Mouse (Mus musculus) forebrain, embryonic 12.5 days (tissue): ENCODE results near the gene Cd300lg. TPM values are rescaled to one million over a fixed set of nuclear protein-coding genes. Genes with fewer than 3 reads are reported as not detected.

Experiments
- ATAC-seq: fragments of 200-750 bp; cut with Nextera tagmentation; 2 replicates; pipeline ENCODE4 v1.8.0; 2017; ENCODE audit warnings: moderate TSS enrichment; ENCODE audit not compliant: low FRiP score
- H3K27ac ChIP-seq: fragments of 300-500 bp; sonication (generic); 2 replicates; pipeline ENCODE4 v1.5.1; 2016; ENCODE audit warnings: mild to moderate bottlenecking
- H3K27me3 ChIP-seq: fragments of 300-500 bp; sonication (generic); 2 replicates; pipeline ENCODE4 v1.6.1; 2016; ENCODE audit warnings: mild to moderate bottlenecking
- H3K36me3 ChIP-seq: fragments of 300-500 bp; sonication (generic); replicated peaks from 2 replicates; pipeline ENCODE4 v1.6.1; 2016; ENCODE audit warnings: mild to moderate bottlenecking
- H3K4me1 ChIP-seq: fragments of 300-500 bp; sonication (generic); 2 replicates; pipeline ENCODE4 v1.6.1; 2016
- H3K4me2 ChIP-seq: fragments of 300-500 bp; sonication (generic); 2 replicates; pipeline ENCODE4 v1.6.1; 2016; ENCODE audit warnings: mild to moderate bottlenecking, moderate library complexity
- H3K4me3 ChIP-seq: fragments of 300-500 bp; sonication (generic); replicated peaks from 2 replicates; pipeline ENCODE4 v1.5.1; 2016; ENCODE audit warnings: mild to moderate bottlenecking
- H3K9ac ChIP-seq: fragments of 300-500 bp; sonication (generic); 2 replicates; pipeline ENCODE4 v1.6.1; 2016; ENCODE audit warnings: mild to moderate bottlenecking
- H3K9me3 ChIP-seq: fragments of 300-500 bp; sonication (generic); 2 replicates; pipeline ENCODE4 v1.6.1; 2016
- WGBS: fragments of 180-500 bp; shearing (Covaris S2); methylation state at CpG from one replicate; pipeline ENCODE4 v1.1.7; 2016; 5-methylcytosine and 5-hydroxymethylcytosine counted together
- polyA plus RNA-seq: library from polyadenylated mRNA; unstranded; fragments of >200 nt; fragmentation: Nextera tagmentation; extraction: Ambion mirVana; gene quantifications from 2 replicates; pipeline ENCODE4 v1.2.1, GENCODE M21; 2016

The Cd300lg gene
- polyA plus RNA-seq, 1 experiment from 2014 or later, result 0.23 TPM

- H3K4me1 ChIP-seq, result no peaks in the 10 kb centered on the region
- peaks cover 16% of the 10 kb centered on the region for H3K36me3 ChIP-seq
- no peaks in the 10 kb centered on the region for H3K9me3 ChIP-seq
- WGBS, result 29% methylated on average over 9 of the region's 9 CpGs
- H3K27me3 ChIP-seq, result 0 out of 2 replicates have a peak, but pooled peaks cover 3% of the 10 kb centered on the region
- H3K27ac ChIP-seq, result no peak overlapping the region
- no peak for ATAC-seq
- no peak overlapping the region for H3K4me2 ChIP-seq
- no peak overlapping the region for H3K9ac ChIP-seq
- no peak overlapping the region for H3K4me3 ChIP-seq
Measured at GRCm38 (mm10) chr11:102053847-102054246, 12.5 kb downstream of the Cd300lg start.

- H3K36me3 ChIP-seq, result peaks cover 48% of the 10 kb centered on the region
Measured at GRCm38 (mm10) chr11:102061236-102061940, 20.1 kb downstream of the Cd300lg start.

GRCm38 (mm10) chr11:102061941-102062473 lies 20.7 kb downstream of the Cd300lg start:
- H3K27me3 ChIP-seq, result peaks cover 16% of the 10 kb centered on the region
- peak overlapping the region; percentile 40; the same call in 1 of the 2 replicates for H3K4me3 ChIP-seq
- no peak for ATAC-seq
- H3K9ac ChIP-seq, result 0 out of 2 replicates have a peak overlapping the region, but pooled peaks have one; percentile 65
- peaks cover 45% of the 10 kb centered on the region for H3K36me3 ChIP-seq
- no peaks in the 10 kb centered on the region for H3K9me3 ChIP-seq
- WGBS, result 30% methylated on average over 16 of the region's 16 CpGs
- H3K4me1 ChIP-seq, result peaks cover 8% of the 10 kb centered on the region
- H3K4me2 ChIP-seq, result peak overlapping the region; percentile 76; the same call in 1 of the 2 replicates
- no peak overlapping the region for H3K27ac ChIP-seq

More at GRCm38 (mm10) chr11:102061236-102061940, 20.1 kb downstream of the Cd300lg start:
- Histone ChIP-seq H3K4me1 (peaks cover 8% of the 10 kb centered on the region), H3K9me3 (no peaks in the 10 kb centered on the region), H3K9ac (peak overlapping the region; percentile 65), H3K4me3 (peak overlapping the region; percentile 40), H3K27me3 (peaks cover 16% of the 10 kb centered on the region), H3K4me2 (peak overlapping the region; percentile 76), H3K27ac (no peak overlapping the region)
- WGBS, result 2% methylated on average over 22 of the region's 23 CpGs
- peak; percentile 85 for ATAC-seq

GRCm38 (mm10) chr11:102063076-102063475 lies 21.8 kb downstream of the Cd300lg start:
- no peak overlapping the region for H3K4me2 ChIP-seq
- no peaks in the 10 kb centered on the region for H3K9me3 ChIP-seq
- peaks cover 16% of the 10 kb centered on the region for H3K27me3 ChIP-seq
- H3K9ac ChIP-seq, result 0 out of 2 replicates have a peak overlapping the region, but pooled peaks have one; percentile 17
- no peak overlapping the region for H3K4me3 ChIP-seq
- H3K4me1 ChIP-seq, result peaks cover 8% of the 10 kb centered on the region
- ATAC-seq, result no peak
- 80% methylated on average over 13 of the region's 13 CpGs for WGBS
- no peak overlapping the region for H3K27ac ChIP-seq
- H3K36me3 ChIP-seq, result peaks cover 39% of the 10 kb centered on the region

GRCm38 (mm10) chr11:102068969-102069368 lies 27.7 kb downstream of the Cd300lg start:
- Histone ChIP-seq H3K9ac (no peak overlapping the region), H3K4me1 (peaks cover 7% of the 10 kb centered on the region), H3K4me2 (no peak overlapping the region), H3K36me3 (peaks cover 6% of the 10 kb centered on the region), H3K4me3 (no peak overlapping the region), H3K27ac (no peak overlapping the region), H3K9me3 (no peaks in the 10 kb centered on the region), H3K27me3 (no peaks in the 10 kb centered on the region)
- 29% methylated on average over 2 of the region's 2 CpGs for WGBS
- ATAC-seq, result no peak

GRCm38 (mm10) chr11:102069633-102070032 lies 28.3 kb downstream of the Cd300lg start:
- Histone ChIP-seq H3K4me1 (peaks cover 7% of the 10 kb centered on the region), H3K9ac (no peak overlapping the region), H3K4me3 (no peak overlapping the region), H3K27me3 (no peaks in the 10 kb centered on the region), H3K9me3 (no peaks in the 10 kb centered on the region), H3K27ac (no peak overlapping the region), H3K4me2 (no peak overlapping the region), H3K36me3 (peaks cover 7% of the 10 kb centered on the region)
- no peak for ATAC-seq
- WGBS, result 60% methylated on average over 11 of the region's 11 CpGs

- Histone ChIP-seq H3K36me3 (peaks cover 13% of the 10 kb centered on the region), H3K9me3 (no peaks in the 10 kb centered on the region), H3K4me1 (peaks cover 7% of the 10 kb centered on the region), H3K4me3 (no peak overlapping the region), H3K9ac (no peak overlapping the region), H3K27me3 (no peaks in the 10 kb centered on the region), H3K4me2 (peak overlapping the region; percentile 22; the same call in 1 of the 2 replicates), H3K27ac (0 out of 2 replicates have a peak overlapping the region, but pooled peaks have one; percentile 25)
- 8% methylated on average over 13 of the region's 13 CpGs for WGBS
- no peak for ATAC-seq
Measured at GRCm38 (mm10) chr11:102070426-102070825, 29.1 kb downstream of the Cd300lg start.

GRCm38 (mm10) chr11:102072729-102073128 lies 31.4 kb downstream of the Cd300lg start:
- Histone ChIP-seq H3K4me1 (peaks cover 7% of the 10 kb centered on the region), H3K36me3 (peaks cover 26% of the 10 kb centered on the region), H3K27me3 (no peaks in the 10 kb centered on the region), H3K9ac (no peak overlapping the region), H3K27ac (0 out of 2 replicates have a peak overlapping the region, but pooled peaks have one; percentile 13), H3K4me2 (no peak overlapping the region), H3K9me3 (no peaks in the 10 kb centered on the region), H3K4me3 (no peak overlapping the region)
- ATAC-seq, result no peak
- WGBS, result 88% methylated on average over 5 of the region's 5 CpGs

GRCm38 (mm10) chr11:102073722-102074121 lies 32.4 kb downstream of the Cd300lg start:
- Histone ChIP-seq H3K9ac (no peak overlapping the region), H3K4me2 (no peak overlapping the region), H3K36me3 (peaks cover 33% of the 10 kb centered on the region), H3K9me3 (no peaks in the 10 kb centered on the region), H3K27me3 (no peaks in the 10 kb centered on the region), H3K27ac (no peak overlapping the region), H3K4me1 (peaks cover 7% of the 10 kb centered on the region), H3K4me3 (no peak overlapping the region)
- no peak for ATAC-seq
- 88% methylated on average over 14 of the region's 14 CpGs for WGBS

- Histone ChIP-seq H3K27me3 (no peaks in the 10 kb centered on the region), H3K4me2 (peak overlapping the region; percentile 83), H3K27ac (no peak overlapping the region), H3K36me3 (peaks cover 38% of the 10 kb centered on the region), H3K9me3 (no peaks in the 10 kb centered on the region), H3K4me1 (peaks cover 53% of the 10 kb centered on the region), H3K9ac (peak overlapping the region; percentile 54), H3K4me3 (peak overlapping the region; percentile 40)
- WGBS, result 3% methylated on average over 18 of the region's 18 CpGs
- ATAC-seq, result peak; percentile 89
Measured at GRCm38 (mm10) chr11:102082322-102082721, 41.0 kb downstream of the Cd300lg start.

GRCm38 (mm10) chr11:102083193-102083592 lies 41.9 kb downstream of the Cd300lg start:
- WGBS, result 44% methylated on average over 4 of the region's 4 CpGs
- H3K9ac ChIP-seq, result no peak overlapping the region
- H3K4me1 ChIP-seq, result peaks cover 53% of the 10 kb centered on the region
- ATAC-seq, result no peak
- H3K36me3 ChIP-seq, result peaks cover 35% of the 10 kb centered on the region
- H3K4me2 ChIP-seq, result peak overlapping the region; percentile 83
- H3K4me3 ChIP-seq, result no peak overlapping the region
- H3K9me3 ChIP-seq, result no peaks in the 10 kb centered on the region
- no peaks in the 10 kb centered on the region for H3K27me3 ChIP-seq
- H3K27ac ChIP-seq, result no peak overlapping the region

GRCm38 (mm10) chr11:102084159-102084558 lies 42.9 kb downstream of the Cd300lg start:
- peaks cover 57% of the 10 kb centered on the region for H3K4me1 ChIP-seq
- H3K27ac ChIP-seq, result peak overlapping the region; percentile 22; the same call in 1 of the 2 replicates
- WGBS, result 9% methylated on average over 7 of the region's 7 CpGs
- no peaks in the 10 kb centered on the region for H3K27me3 ChIP-seq
- no peak for ATAC-seq
- no peaks in the 10 kb centered on the region for H3K9me3 ChIP-seq
- H3K4me3 ChIP-seq, result no peak overlapping the region
- H3K9ac ChIP-seq, result no peak overlapping the region
- H3K36me3 ChIP-seq, result peaks cover 26% of the 10 kb centered on the region
- H3K4me2 ChIP-seq, result no peak overlapping the region
